Mouse (Mus musculus) E14TG2a.4 (cell line): ENCODE results near the gene St6galnac3.

Experiments used
- H3K27me3 ChIP-seq: 2 replicates; pipeline ENCODE4 v1.6.1; 2014; ENCODE audit warnings: low read length, control low read depth; ENCODE audit not compliant: insufficient read depth
- H3K36me3 ChIP-seq: 2 replicates; pipeline ENCODE4 v1.6.1; 2014; ENCODE audit warnings: low read length, control low read depth; ENCODE audit not compliant: insufficient read depth
- H3K4me1 ChIP-seq: replicated peaks from 2 replicates; pipeline ENCODE4 v1.6.1; 2014; ENCODE audit warnings: low read depth, low read length, control low read depth
- H3K4me3 ChIP-seq: replicated peaks from 2 replicates; pipeline ENCODE4 v1.5.1; 2014; ENCODE audit warnings: mild to moderate bottlenecking, low read length
- H3K9me3 ChIP-seq: 2 replicates; pipeline ENCODE4 v1.6.1; 2014; ENCODE audit warnings: low read length, control low read depth
- CTCF ChIP-seq: conservative IDR thresholded peaks from 2 replicates; pipeline ENCODE4 v1.5.1; 2014; ENCODE audit warnings: low read length
- NANOG ChIP-seq: IDR thresholded peaks from 2 replicates; pipeline ENCODE4 v1.6.1; 2014; ENCODE audit warnings: borderline replicate concordance, low read length, mixed read lengths
- POU5F1 ChIP-seq: IDR thresholded peaks from 2 replicates; pipeline ENCODE4 v1.6.1; 2014; ENCODE audit warnings: low read length, borderline replicate concordance

St6galnac3 gene

GRCm38 (mm10) chr3:153593978-153594377 lies 131.0 kb downstream of the St6galnac3 start:
- 0 out of 2 replicates have a peak, but pooled peaks cover 4% of the 10 kb centered on the region for H3K4me1 ChIP-seq
- H3K9me3 ChIP-seq, result no peaks in the 10 kb centered on the region
- TF ChIP-seq NANOG, result no peak
- TF ChIP-seq CTCF, result no peak
- no peak for TF ChIP-seq POU5F1
- no peaks in the 10 kb centered on the region for H3K36me3 ChIP-seq
- no peaks in the 10 kb centered on the region for H3K27me3 ChIP-seq
- H3K4me3 ChIP-seq, result no peak overlapping the region

GRCm38 (mm10) chr3:153593103-153593502 lies 131.9 kb downstream of the St6galnac3 start:
- no peak overlapping the region for H3K4me3 ChIP-seq
- TF ChIP-seq NANOG (no peak), CTCF (no peak), POU5F1 (no peak)
- H3K36me3 ChIP-seq, result no peaks in the 10 kb centered on the region
- H3K27me3 ChIP-seq, result no peaks in the 10 kb centered on the region
- 0 out of 2 replicates have a peak, but pooled peaks cover 4% of the 10 kb centered on the region for H3K4me1 ChIP-seq
- H3K9me3 ChIP-seq, result no peaks in the 10 kb centered on the region

GRCm38 (mm10) chr3:153587594-153587993 lies 137.4 kb downstream of the St6galnac3 start:
- no peak for TF ChIP-seq NANOG
- no peak for TF ChIP-seq POU5F1
- no peak for TF ChIP-seq CTCF
- Histone ChIP-seq H3K9me3 (no peaks in the 10 kb centered on the region), H3K36me3 (no peaks in the 10 kb centered on the region), H3K4me1 (peaks cover 4% of the 10 kb centered on the region; the same call in 1 of the 2 replicates), H3K27me3 (no peaks in the 10 kb centered on the region), H3K4me3 (no peak overlapping the region)

- Histone ChIP-seq H3K36me3 (no peaks in the 10 kb centered on the region), H3K27me3 (no peaks in the 10 kb centered on the region), H3K9me3 (no peaks in the 10 kb centered on the region), H3K4me3 (no peak overlapping the region), H3K4me1 (peaks cover 6% of the 10 kb centered on the region)
- TF ChIP-seq POU5F1 (no peak), NANOG (no peak), CTCF (no peak)
Observed at GRCm38 (mm10) chr3:153584836-153585235, 140.1 kb downstream of the St6galnac3 start.

GRCm38 (mm10) chr3:153582065-153582464 lies 142.9 kb downstream of the St6galnac3 start:
- H3K27me3 ChIP-seq, result no peaks in the 10 kb centered on the region
- no peak overlapping the region for H3K4me3 ChIP-seq
- TF ChIP-seq POU5F1 (no peak), NANOG (no peak), CTCF (no peak)
- H3K9me3 ChIP-seq, result peaks cover 7% of the 10 kb centered on the region; the same call in 1 of the 2 replicates
- no peaks in the 10 kb centered on the region for H3K36me3 ChIP-seq
- peaks cover 6% of the 10 kb centered on the region for H3K4me1 ChIP-seq

GRCm38 (mm10) chr3:153580625-153581024 lies 144.3 kb downstream of the St6galnac3 start:
- H3K9me3 ChIP-seq, result peaks cover 9% of the 10 kb centered on the region; the same call in 1 of the 2 replicates
- peaks cover 6% of the 10 kb centered on the region for H3K4me1 ChIP-seq
- TF ChIP-seq CTCF (no peak), POU5F1 (no peak), NANOG (no peak)
- no peaks in the 10 kb centered on the region for H3K36me3 ChIP-seq
- H3K27me3 ChIP-seq, result no peaks in the 10 kb centered on the region
- no peak overlapping the region for H3K4me3 ChIP-seq

GRCm38 (mm10) chr3:153580136-153580535 lies 144.8 kb downstream of the St6galnac3 start:
- H3K9me3 ChIP-seq, result peaks cover 9% of the 10 kb centered on the region; the same call in 1 of the 2 replicates
- TF ChIP-seq NANOG (no peak), POU5F1 (no peak), CTCF (no peak)
- no peaks in the 10 kb centered on the region for H3K36me3 ChIP-seq
- peaks cover 6% of the 10 kb centered on the region for H3K4me1 ChIP-seq
- no peaks in the 10 kb centered on the region for H3K27me3 ChIP-seq
- H3K4me3 ChIP-seq, result no peak overlapping the region

GRCm38 (mm10) chr3:153577286-153577685 lies 147.7 kb downstream of the St6galnac3 start:
- Histone ChIP-seq H3K27me3 (no peaks in the 10 kb centered on the region), H3K36me3 (no peaks in the 10 kb centered on the region), H3K4me3 (no peak overlapping the region), H3K4me1 (peaks cover 2% of the 10 kb centered on the region), H3K9me3 (peaks cover 9% of the 10 kb centered on the region; the same call in 1 of the 2 replicates)
- no peak for TF ChIP-seq CTCF
- no peak for TF ChIP-seq NANOG

GRCm38 (mm10) chr3:153571152-153571551 lies 153.8 kb downstream of the St6galnac3 start:
- TF ChIP-seq CTCF (no peak), NANOG (no peak), POU5F1 (no peak)
- H3K4me1 ChIP-seq, result peaks cover 8% of the 10 kb centered on the region
- no peaks in the 10 kb centered on the region for H3K27me3 ChIP-seq
- H3K36me3 ChIP-seq, result no peaks in the 10 kb centered on the region
- peaks cover 4% of the 10 kb centered on the region; the same call in 1 of the 2 replicates for H3K9me3 ChIP-seq
- no peak overlapping the region for H3K4me3 ChIP-seq
